Mouse (Mus musculus): ENCODE results near the gene Tcirg1.

Tcirg1 gene

DNA sequence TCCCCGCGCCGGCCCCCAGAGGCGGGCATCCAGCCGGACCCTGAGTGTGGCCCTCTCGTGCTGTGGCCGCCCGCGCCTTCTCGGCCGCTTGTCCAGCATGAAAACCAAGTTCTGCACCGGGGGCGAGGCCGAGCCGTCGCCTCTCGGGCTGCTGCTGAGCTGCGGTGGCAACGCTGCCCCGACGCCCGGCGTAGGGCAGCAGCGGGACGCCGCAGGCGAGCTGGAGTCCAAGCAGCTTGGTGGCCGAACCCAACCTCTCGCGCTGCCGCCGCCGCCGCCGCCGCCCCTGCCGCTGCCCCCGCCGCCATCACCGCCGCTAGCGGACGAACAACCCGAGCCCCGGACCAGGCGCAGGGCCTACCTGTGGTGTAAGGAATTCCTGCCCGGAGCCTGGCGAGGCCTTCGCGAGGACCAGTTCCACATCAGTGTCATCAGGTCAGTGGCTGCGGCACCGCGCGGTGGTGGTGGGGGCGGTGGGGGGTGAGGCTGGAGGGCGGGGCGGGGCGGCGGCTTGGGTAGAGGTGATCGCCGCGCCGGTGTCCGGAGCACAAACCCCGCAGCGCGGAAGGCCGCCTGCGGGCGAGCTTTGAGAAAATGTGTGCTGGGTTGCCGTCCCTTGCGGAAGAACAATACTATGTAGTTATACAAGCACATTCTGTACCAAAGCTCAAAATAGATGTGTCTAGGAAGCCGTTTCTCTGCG lies 54.8 kb downstream of the Tcirg1 start:
- peak; percentile 30 to 57 for DNase-seq (ENCODE audit: low spot score in 2 of 2)

DNA sequence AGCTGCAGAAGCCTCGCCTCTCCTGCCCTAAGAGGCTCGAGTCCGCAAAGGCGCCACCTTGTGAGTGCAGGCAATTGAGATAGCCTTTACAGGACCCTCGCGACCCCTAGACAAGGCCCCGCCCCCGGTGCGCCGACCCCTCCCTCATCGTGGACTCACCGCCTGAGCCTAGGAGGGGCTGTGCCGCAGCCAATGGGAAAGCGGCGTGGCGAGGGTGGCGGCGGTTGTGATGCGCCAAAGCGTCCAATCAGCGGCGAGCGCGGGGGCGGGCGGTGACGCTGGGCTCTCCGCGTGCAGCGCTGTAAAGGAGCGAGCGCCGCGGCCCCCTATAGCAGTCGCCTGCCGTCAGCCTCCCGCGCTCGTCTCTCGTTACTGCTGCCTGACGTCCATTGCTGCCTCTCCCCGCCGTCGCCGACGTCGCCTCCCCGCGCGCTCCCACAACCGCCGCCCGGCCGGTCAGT lies 55.4 kb downstream of the Tcirg1 start, which contains the start of gene Chka:
Gene Chka (plus strand): TSS at position 272 of the 461 bp plus-strand sequence.
- DNase-seq (ENCODE audit: low spot score in 2 of 2), result peak; percentile 95 to 97

DNA sequence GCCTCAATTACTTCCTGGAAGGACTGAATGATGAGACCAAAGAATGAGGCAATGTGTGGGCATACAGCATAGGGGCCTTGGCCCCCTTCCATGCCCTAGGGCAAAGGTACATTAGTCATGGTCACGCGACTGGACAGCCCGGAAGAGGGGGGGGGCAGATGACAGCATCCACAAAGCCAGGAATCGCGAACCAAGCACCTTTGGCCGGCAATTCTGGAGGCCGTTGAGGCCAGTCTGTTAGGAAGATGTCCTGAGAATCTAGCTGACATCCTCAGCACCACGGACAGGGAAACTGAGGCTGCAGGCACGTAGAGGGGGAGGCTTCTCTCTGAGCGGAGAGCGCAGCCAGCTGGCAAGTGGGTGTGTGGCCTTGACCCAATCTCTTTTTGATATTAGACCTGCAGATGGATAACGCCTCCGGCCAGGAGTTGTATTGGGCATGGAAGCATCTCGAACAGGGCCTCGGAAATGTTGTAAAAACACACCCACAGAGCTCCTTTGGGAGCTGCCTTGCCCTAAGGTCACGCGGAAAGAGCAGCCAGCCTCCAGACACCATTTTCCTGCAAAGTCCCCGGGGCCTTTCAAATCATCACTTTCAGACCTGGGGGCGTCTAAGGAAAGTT lies 56.0 kb downstream of the Tcirg1 start:
- DNase-seq (ENCODE audit: low spot score in 2 of 2), result peak in 1 of 2 experiments; percentile 57

DNA sequence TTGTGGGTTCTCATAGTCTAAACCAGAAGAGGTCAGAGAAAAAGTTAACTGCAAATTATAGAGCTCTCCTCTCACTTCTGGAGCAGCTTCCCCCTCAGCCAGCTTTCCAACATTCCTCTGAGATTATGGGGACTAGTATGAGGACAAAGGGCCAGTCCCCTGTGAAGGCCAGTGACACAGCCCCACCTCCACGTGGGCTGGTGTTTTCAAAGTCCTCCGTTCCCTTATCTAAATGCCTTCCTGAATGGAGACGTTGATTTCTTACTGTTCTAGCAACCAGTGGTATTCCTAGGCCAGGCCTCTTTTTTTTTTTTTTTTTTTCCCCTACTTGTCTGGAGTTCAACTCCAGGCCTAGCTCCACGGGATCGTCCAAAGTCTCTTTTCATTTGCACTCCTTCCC lies 56.9 kb downstream of the Tcirg1 start:
- DNase-seq (ENCODE audit: low spot score in 2 of 2), result no peak

DNA sequence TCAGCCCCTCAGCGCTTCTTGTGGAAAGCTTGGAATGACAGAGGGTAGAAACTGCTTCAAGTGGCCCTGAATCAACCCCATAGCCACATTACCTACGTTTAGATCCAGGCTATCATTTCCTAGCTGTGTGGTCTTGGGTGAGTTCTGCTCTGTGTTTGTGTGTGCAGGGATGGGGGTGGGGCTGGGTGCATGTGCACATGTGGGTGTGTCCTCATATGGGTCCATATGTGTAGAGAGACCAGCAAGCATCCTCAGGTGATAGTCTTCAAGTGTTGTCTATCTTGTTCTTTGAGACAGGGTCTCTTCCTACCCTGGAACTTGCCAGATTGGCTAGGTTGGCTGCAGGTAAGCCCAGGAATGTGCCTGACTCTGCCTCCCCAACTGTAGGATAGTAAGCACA lies 57.7 kb downstream of the Tcirg1 start:
- no peak for DNase-seq (ENCODE audit: low spot score in 2 of 2)

DNA sequence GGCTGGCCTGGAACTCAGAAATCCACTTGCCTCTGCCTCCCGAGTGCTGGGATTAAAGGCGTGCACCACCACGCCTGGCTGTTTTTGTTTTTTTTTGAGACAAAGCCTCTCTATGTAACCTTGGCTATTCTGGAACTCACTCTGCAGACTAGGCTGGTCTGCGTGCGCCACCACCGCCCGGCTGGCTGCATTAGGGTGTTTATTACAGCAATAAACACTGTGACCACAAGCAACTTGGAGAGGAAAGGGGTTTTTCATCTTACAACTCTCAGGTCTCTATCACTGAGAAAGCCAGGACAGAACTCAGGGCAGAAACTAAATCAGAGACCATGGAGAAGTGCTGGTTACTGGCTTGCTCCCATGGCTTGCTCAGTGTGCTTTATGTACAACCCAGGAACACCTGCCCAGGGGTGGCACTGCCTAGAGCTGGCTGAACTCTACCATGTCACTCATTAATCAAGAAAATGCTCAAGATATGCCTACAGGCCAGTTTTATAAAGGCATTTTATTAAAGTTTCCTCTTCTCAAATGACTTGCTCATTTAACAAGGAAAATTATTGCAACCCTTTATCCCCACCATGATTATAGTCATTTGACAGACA lies 58.6 kb downstream of the Tcirg1 start:
- DNase-seq (ENCODE audit: low spot score in 2 of 2), result no peak

DNA sequence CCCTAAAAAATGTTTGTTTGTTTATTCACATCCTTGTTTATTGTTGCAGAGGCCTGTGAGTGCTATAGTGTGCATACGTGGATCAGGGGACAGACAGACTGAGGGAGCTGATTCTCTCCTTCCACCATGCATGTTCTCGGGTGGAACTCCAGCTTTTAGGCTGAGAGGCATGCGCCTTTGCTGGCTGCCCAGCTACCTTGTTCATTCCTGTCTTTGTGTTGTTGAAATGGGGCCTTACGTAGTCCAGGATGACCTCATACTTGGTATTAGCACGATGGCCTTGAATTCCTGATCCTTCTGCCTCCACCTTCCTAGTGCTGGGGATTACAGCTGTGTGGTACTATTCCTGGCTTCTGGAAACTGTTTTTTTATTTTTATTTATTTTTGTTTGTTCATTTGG lies 59.2 kb downstream of the Tcirg1 start:
- DNase-seq (ENCODE audit: low spot score in 2 of 2), result no peak

DNA sequence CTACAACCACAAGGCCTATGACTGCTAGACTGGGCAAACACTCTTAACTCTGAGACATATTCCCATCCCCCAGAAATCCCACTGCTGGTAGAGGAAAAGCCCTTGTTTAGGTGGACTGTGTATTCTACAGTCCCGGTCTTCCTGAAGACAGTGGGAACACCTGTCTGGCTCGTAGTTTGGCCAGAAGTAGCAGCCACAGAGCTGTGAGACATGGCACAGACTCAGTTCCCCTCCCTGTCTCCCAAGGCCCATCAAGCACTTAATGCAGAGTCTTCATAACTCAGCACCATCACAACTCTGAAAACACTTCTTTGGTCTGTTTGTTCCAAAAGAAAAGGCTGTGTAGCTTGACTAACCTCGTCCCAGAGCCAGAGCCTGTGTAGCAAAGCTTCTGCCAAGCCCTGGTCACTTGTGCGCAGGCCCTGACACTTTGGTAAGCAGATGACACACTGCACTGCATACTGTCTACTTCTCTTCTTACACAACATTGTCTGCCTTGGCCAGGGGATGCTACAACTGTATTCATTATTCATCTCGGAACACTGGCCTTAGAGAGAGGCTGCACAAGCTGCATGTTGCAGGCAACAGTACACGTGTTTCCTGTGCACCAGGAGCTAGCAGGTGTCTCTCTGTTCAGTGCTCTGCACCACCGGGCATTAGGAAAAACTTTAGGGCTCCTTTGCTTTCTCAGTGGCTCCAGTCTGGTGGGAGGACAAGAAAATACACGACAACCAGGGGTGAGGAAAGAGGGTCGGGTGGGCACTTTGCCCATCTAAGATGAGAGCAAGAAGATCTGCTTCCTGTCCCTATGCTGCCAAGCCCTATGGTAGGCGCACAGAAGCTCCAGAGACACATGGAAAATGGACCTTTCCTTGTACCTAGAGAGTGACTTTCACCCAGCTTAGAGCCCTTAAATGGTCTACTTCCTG lies 60.0 kb downstream of the Tcirg1 start:
- no peak for DNase-seq (ENCODE audit: low spot score in 2 of 2)

Data from cerebellum, postnatal 4 days (tissue).